Mouse (Mus musculus) embryonic facial prominence, embryonic 12.5 days (tissue): Measurements from ENCODE around the gene Sdc4. TPM values are rescaled to one million over a fixed set of nuclear protein-coding genes. Genes with fewer than 3 reads are reported as not detected.

Experiments
- ATAC-seq: fragments of 200-750 bp; cut with Nextera tagmentation; 2 replicates; pipeline ENCODE4 v1.8.0; 2017; ENCODE audit not compliant: insufficient number of reproducible peaks, insufficient read depth, low FRiP score, low TSS enrichment
- H3K27ac ChIP-seq: fragments of 300-500 bp; sonication (generic); 2 replicates; pipeline ENCODE4 v1.5.1; 2016; ENCODE audit warnings: mild to moderate bottlenecking
- H3K27me3 ChIP-seq: fragments of 300-500 bp; sonication (generic); 2 replicates; pipeline ENCODE4 v1.6.1; 2016; ENCODE audit warnings: mild to moderate bottlenecking, moderate library complexity
- H3K36me3 ChIP-seq: fragments of 300-500 bp; sonication (generic); 2 replicates; pipeline ENCODE4 v1.6.1; 2016; ENCODE audit warnings: mild to moderate bottlenecking
- H3K4me1 ChIP-seq: fragments of 300-500 bp; sonication (generic); 2 replicates; pipeline ENCODE4 v1.6.1; 2016
- H3K4me2 ChIP-seq: fragments of 300-500 bp; sonication (generic); replicated peaks from 2 replicates; pipeline ENCODE4 v1.6.1; 2016; ENCODE audit warnings: mild to moderate bottlenecking, moderate library complexity
- H3K4me3 ChIP-seq: fragments of 300-500 bp; sonication (generic); 2 replicates; pipeline ENCODE4 v1.5.1; 2016; ENCODE audit warnings: mild to moderate bottlenecking
- H3K9ac ChIP-seq: fragments of 300-500 bp; sonication (generic); 2 replicates; pipeline ENCODE4 v1.6.1; 2016; ENCODE audit warnings: mild to moderate bottlenecking, moderate library complexity
- H3K9me3 ChIP-seq: fragments of 300-500 bp; sonication (generic); 2 replicates; pipeline ENCODE4 v1.6.1; 2016; ENCODE audit warnings: mild to moderate bottlenecking, moderate library complexity
- WGBS: fragments of 180-500 bp; shearing (Covaris S2); methylation state at CpG from one replicate; pipeline ENCODE4 v1.1.7; 2016; 5-methylcytosine and 5-hydroxymethylcytosine counted together
- polyA plus RNA-seq: library from polyadenylated mRNA; unstranded; fragments of >200 nt; fragmentation: Nextera tagmentation; extraction: Ambion mirVana; gene quantifications from 2 replicates; pipeline ENCODE4 v1.2.1, GENCODE M21; 2016

Gene Sdc4
- polyA plus RNA-seq, 1 experiment from 2014 or later = 44.4 TPM

DNA sequence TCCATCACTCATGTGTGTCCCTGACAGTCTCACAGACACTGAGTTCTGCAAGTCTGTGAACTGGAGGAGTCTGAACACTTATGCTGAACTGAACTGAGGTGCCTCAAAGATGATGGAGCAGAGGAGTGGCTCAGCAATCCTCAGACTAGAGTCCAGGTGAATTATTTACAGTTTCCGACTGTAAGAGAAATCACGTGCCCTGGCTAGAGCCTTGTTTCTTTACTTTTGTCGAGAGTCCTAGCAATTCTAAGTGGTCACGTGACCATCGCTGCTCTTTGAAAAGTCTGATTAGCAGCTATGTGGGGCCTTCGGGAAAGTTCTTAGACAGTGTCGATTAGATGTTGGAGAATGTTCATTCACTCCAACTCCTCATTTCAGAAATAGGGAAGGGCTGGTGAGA, 14.3 kb upstream of the Sdc4 start:
- Histone ChIP-seq H3K27me3 (no peaks in the 10 kb centered on the region), H3K4me2 (no peak overlapping the region), H3K27ac (0 out of 2 replicates have a peak overlapping the region, but pooled peaks have one; percentile 31), H3K4me1 (peaks cover 28% of the 10 kb centered on the region), H3K36me3 (no peaks in the 10 kb centered on the region), H3K9me3 (no peaks in the 10 kb centered on the region), H3K4me3 (no peak overlapping the region), H3K9ac (no peak overlapping the region)
- ATAC-seq = no peak
- 78% methylated on average over 7 of the region's 7 CpGs for WGBS

GRCm38 (mm10) chr2:164456864-164457300, 13.2 kb upstream of the Sdc4 start, which contains the start of gene Sys1:
Gene Sys1, plus strand, starts transcription at chr2:164456964.
- H3K9me3 ChIP-seq = no peaks in the 10 kb centered on the region
- H3K36me3 ChIP-seq = no peaks in the 10 kb centered on the region
- H3K4me3 ChIP-seq = peak within 1 kb of the TSS; percentile 14; the same call in 1 of the 2 replicates
- 3% methylated on average over 7 of the region's 7 CpGs for WGBS
- no peaks in the 10 kb centered on the region for H3K27me3 ChIP-seq
- H3K4me1 ChIP-seq = peaks cover 33% of the 10 kb centered on the region
- ATAC-seq = no peak
- peak within 1 kb of the TSS; percentile 29; the same call in 1 of the 2 replicates for H3K9ac ChIP-seq
- H3K4me2 ChIP-seq = peak within 1 kb of the TSS; percentile 36
- H3K27ac ChIP-seq = 0 out of 2 replicates have a peak within 1 kb of the TSS, but pooled peaks have one; percentile 31

- Histone ChIP-seq H3K27ac (no peak overlapping the region), H3K36me3 (no peaks in the 10 kb centered on the region), H3K27me3 (no peaks in the 10 kb centered on the region), H3K9ac (no peak overlapping the region), H3K4me2 (no peak overlapping the region), H3K4me1 (peaks cover 33% of the 10 kb centered on the region), H3K9me3 (no peaks in the 10 kb centered on the region), H3K4me3 (no peak overlapping the region)
- WGBS = 76% methylated on average over 1 of the region's 1 CpGs
- no peak for ATAC-seq
These were observed 12.7 kb upstream of the Sdc4 start for GRCm38 (mm10) chr2:164456413-164456812.

DNA sequence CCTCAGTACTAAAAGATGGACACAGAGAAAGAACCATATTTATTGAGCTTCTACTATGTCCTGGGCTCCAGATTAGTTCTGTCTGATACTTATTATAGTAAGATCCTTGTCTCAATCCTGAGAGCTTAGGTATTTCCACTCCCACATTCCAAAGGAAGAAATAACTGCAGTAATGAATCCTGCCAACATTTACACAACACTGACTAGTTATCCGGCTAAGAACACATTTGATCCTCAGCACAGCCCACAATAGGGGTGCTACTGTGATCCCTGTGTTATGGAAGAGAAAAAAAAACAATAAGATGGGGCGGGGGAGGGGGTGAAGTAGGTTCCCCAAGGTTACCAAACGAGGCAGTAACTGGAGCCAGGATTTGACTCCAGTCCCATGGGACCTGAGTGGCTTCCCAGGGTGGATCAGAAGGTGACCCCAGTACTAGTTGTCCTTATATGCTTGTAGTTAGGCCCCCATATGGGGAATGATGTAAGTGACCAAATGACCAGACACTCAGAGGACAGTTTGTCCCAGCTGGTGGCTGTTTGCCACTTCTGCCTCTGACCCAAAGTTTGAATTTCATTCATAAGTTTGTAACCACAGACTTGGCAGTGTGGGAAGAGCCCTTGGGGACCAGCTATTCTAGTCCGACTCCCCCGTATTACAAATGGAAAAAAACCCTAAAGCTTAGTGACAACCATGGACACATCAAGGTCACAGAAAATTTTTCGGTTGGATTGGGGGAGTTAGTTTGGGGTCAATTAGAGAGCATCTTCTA, 11.9 kb upstream of the Sdc4 start:
- Histone ChIP-seq H3K27me3 (no peaks in the 10 kb centered on the region), H3K4me2 (no peak overlapping the region), H3K9ac (no peak overlapping the region), H3K27ac (no peak overlapping the region), H3K9me3 (no peaks in the 10 kb centered on the region), H3K36me3 (no peaks in the 10 kb centered on the region), H3K4me1 (peaks cover 31% of the 10 kb centered on the region), H3K4me3 (no peak overlapping the region)
- WGBS = 62% methylated on average over 6 of the region's 6 CpGs
- no peak for ATAC-seq

DNA sequence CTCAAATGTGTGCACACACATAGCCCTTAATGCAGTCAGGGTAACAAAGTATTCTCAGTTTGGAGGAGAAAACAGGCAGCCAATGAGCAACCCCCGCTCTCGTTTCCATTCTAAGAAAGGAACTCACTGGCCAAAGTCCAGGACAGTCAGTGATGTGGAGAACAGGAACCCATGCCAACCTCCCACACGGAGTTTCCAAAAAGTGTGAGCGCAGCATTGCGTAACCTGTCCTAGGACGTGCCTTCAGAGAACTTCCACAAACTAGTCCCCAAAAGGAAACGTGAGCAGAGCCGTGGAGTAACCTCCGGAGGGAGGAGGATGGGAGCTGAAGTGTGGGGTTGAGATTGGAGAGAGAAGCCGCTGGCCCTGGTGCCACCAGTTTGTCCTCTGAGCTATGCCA, 11.2 kb upstream of the Sdc4 start:
- Histone ChIP-seq H3K36me3 (no peaks in the 10 kb centered on the region), H3K9me3 (no peaks in the 10 kb centered on the region), H3K4me1 (peaks cover 31% of the 10 kb centered on the region), H3K27me3 (no peaks in the 10 kb centered on the region), H3K9ac (no peak overlapping the region), H3K4me3 (no peak overlapping the region), H3K4me2 (no peak overlapping the region), H3K27ac (no peak overlapping the region)
- no peak for ATAC-seq
- WGBS = 78% methylated on average over 10 of the region's 10 CpGs

GRCm38 (mm10) chr2:164453887-164454500, 10.3 kb upstream of the Sdc4 start:
- Histone ChIP-seq H3K4me1 (peaks cover 31% of the 10 kb centered on the region), H3K4me2 (no peak overlapping the region), H3K36me3 (no peaks in the 10 kb centered on the region), H3K9me3 (no peaks in the 10 kb centered on the region), H3K27ac (no peak overlapping the region), H3K4me3 (no peak overlapping the region), H3K27me3 (no peaks in the 10 kb centered on the region), H3K9ac (no peak overlapping the region)
- ATAC-seq = no peak
- WGBS = 68% methylated on average over 7 of the region's 7 CpGs

DNA sequence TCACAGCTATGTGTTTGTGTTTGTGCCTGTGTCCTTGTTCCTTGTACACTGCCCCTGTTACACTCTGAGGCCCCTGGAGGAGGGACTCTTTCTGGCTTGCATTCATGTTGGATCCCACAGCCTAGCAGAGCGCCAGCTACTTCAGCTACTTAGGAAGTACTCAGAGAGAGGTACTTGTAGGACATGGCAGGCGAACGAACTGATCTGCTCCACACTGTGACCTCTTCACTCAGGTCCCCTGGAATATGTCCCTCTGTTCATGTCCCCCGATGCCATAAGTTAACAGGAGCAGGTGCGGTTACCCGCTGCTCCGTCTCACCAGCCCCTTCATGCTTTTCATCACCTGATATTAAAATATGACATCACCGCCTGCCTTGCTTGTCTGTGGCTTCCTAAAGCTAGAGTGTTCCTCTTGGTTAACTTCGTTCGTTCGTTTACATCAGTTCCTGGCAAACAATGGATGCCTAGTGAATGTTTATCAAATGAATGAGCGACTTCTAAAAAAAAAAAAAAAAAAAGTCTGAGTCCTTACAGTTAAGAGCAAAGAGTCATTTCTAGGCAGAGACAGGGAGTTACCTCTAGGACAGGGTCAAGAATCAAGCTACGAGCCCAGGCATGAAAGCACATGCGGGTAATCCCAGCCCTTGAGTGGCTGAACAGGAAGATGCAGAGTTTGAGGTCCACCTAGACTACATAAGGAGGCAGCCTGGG, 9.5 kb upstream of the Sdc4 start:
- H3K36me3 ChIP-seq = no peaks in the 10 kb centered on the region
- H3K9me3 ChIP-seq = no peaks in the 10 kb centered on the region
- 81% methylated on average over 14 of the region's 14 CpGs for WGBS
- ATAC-seq = no peak
- H3K27ac ChIP-seq = 0 out of 2 replicates have a peak overlapping the region, but pooled peaks have one; percentile 54
- H3K27me3 ChIP-seq = no peaks in the 10 kb centered on the region
- peaks cover 31% of the 10 kb centered on the region for H3K4me1 ChIP-seq
- no peak overlapping the region for H3K9ac ChIP-seq
- H3K4me2 ChIP-seq = no peak overlapping the region
- H3K4me3 ChIP-seq = no peak overlapping the region

DNA sequence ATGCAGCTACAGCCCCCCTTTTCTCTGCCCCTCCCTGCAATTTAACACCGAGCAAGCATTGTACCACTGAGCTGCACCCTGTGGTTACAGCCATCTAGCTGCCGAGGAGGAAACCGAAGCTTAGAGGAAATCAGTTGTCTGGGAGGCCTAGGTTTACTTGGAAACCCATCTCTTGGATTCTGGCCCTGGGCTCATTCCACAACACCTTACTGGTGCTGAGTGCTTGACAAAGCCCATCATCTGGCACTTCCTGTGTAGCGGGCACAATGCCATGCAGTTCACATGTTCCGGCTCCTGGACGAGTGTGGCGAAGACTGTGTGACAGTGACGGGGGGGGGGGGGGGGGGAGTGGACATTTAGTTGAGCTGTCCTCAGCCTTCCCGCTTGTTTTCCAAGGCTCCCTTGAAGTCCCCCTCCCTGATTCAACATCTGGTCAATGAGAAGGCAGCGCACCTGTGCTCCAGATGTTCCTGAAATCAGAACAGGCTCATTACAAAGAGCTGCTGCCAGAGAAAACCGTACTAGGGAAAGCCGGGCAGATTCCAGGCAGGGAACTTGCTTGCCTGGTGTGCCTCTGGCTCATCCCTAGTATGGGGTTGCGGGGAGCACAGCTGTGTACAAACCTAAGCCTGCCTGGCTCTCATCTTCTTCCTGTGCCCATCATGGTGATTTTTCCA, 8.5 kb upstream of the Sdc4 start:
- no peak overlapping the region for H3K4me3 ChIP-seq
- 27% methylated on average over 13 of the region's 13 CpGs for WGBS
- no peaks in the 10 kb centered on the region for H3K9me3 ChIP-seq
- H3K4me1 ChIP-seq = peaks cover 31% of the 10 kb centered on the region
- H3K36me3 ChIP-seq = no peaks in the 10 kb centered on the region
- no peaks in the 10 kb centered on the region for H3K27me3 ChIP-seq
- 0 out of 2 replicates have a peak overlapping the region, but pooled peaks have one; percentile 54 for H3K27ac ChIP-seq
- peak overlapping the region; percentile 13; the same call in 1 of the 2 replicates for H3K4me2 ChIP-seq
- no peak for ATAC-seq
- no peak overlapping the region for H3K9ac ChIP-seq

GRCm38 (mm10) chr2:164449341-164450042, 5.8 kb upstream of the Sdc4 start:
- Histone ChIP-seq H3K4me3 (no peak overlapping the region), H3K9me3 (no peaks in the 10 kb centered on the region), H3K27ac (no peak overlapping the region), H3K4me2 (no peak overlapping the region), H3K27me3 (no peaks in the 10 kb centered on the region), H3K9ac (no peak overlapping the region), H3K36me3 (no peaks in the 10 kb centered on the region), H3K4me1 (peaks cover 17% of the 10 kb centered on the region)
- 80% methylated on average over 14 of the region's 14 CpGs for WGBS
- no peak for ATAC-seq

GRCm38 (mm10) chr2:164448921-164449320, 5.2 kb upstream of the Sdc4 start:
- H3K9me3 ChIP-seq = no peaks in the 10 kb centered on the region
- no peak overlapping the region for H3K4me3 ChIP-seq
- no peak overlapping the region for H3K27ac ChIP-seq
- no peaks in the 10 kb centered on the region for H3K36me3 ChIP-seq
- 73% methylated on average over 5 of the region's 5 CpGs for WGBS
- no peaks in the 10 kb centered on the region for H3K27me3 ChIP-seq
- H3K4me2 ChIP-seq = no peak overlapping the region
- H3K4me1 ChIP-seq = peaks cover 17% of the 10 kb centered on the region
- no peak overlapping the region for H3K9ac ChIP-seq
- ATAC-seq = no peak

DNA sequence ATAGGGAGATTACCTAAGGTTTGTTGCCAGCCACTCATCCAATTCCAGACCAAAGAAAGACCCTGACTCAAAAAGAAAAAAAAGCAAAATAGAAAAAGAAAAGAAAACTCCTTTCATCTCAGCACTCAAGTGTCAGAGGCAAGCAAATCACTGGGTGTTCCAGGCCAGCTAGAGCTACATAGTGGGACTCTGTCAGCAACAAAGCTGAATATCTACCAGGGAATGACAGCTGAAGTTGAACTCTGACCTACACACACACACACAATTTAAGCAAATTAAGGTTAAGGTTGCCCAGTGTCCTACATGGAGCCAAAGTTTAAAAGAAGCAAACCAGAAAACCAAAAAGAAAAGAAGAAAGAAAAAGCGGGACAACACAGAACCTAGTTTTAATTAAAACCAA, 4.5 kb upstream of the Sdc4 start:
- no peaks in the 10 kb centered on the region for H3K9me3 ChIP-seq
- WGBS = 89% methylated on average over 1 of the region's 1 CpGs
- H3K4me1 ChIP-seq = peaks cover 21% of the 10 kb centered on the region
- H3K4me3 ChIP-seq = no peak overlapping the region
- H3K36me3 ChIP-seq = no peaks in the 10 kb centered on the region
- H3K27me3 ChIP-seq = no peaks in the 10 kb centered on the region
- no peak overlapping the region for H3K27ac ChIP-seq
- no peak for ATAC-seq
- H3K9ac ChIP-seq = no peak overlapping the region
- H3K4me2 ChIP-seq = no peak overlapping the region
